ENCODE assay signal across 8 mouse cellular contexts in genomic region chrX:152336546-152337332, GRCm38 (mm10). TPM values are rescaled to one million over a fixed set of nuclear protein-coding genes. Genes with fewer than 3 reads are reported as not detected.
DNase-seq lines count a peak whose midpoint lies in the region; ATAC-seq and TF ChIP-seq lines count a peak whose summit lies in the region.

No protein-coding gene starts in this region.

- ATAC-seq in forebrain, embryonic 15.5 days (replicated peaks): peak; percentile 99
- peak; percentile 98 for ATAC-seq in liver, postnatal 0 days
- ATAC-seq in neural tube, embryonic 13.5 days (ENCODE audit: low read depth): peak; percentile 99

- H3K79me2 ChIP-seq in MEL (ENCODE audit: control insufficient read depth, insufficient read depth, low read length, poor library complexity): peaks cover under 1% of the 10 kb centered on the region

- TF ChIP-seq POLR2A in MEL (IDR thresholded peaks at IDR 0.05; ENCODE audit: control insufficient read depth in 1 of 2, insufficient read depth in 1 of 2, low read depth in 1 of 2, low read length in 2 of 2, poor library complexity in 1 of 2): peak; percentile 18 to 66; a peak in 2 of 4 replicates

- no peaks in the 10 kb centered on the region for H3K9me3 ChIP-seq in MEL (replicated peaks; ENCODE audit: insufficient read depth, low read length)
- no peaks in the 10 kb centered on the region for H3K9me3 ChIP-seq in forebrain, embryonic 15.5 days
- no peaks in the 10 kb centered on the region for H3K9me3 ChIP-seq in liver, postnatal 0 days (ENCODE audit: low read length)
- H3K9me3 ChIP-seq in neural tube, embryonic 13.5 days: no peaks in the 10 kb centered on the region

- no peaks in the 10 kb centered on the region for H3K27me3 ChIP-seq in MEL (ENCODE audit: control insufficient read depth in 1 of 2, insufficient read depth in 2 of 2, low read length in 2 of 2)
- H3K27me3 ChIP-seq in forebrain, embryonic 15.5 days: peaks cover 3% of the 10 kb centered on the region; the same call in 1 of the 2 replicates
- 0 out of 2 replicates have a peak, but pooled peaks cover 12% of the 10 kb centered on the region for H3K27me3 ChIP-seq in liver, postnatal 0 days (ENCODE audit: insufficient read depth, low read length)
- H3K27me3 ChIP-seq in neural tube, embryonic 13.5 days: peaks cover 66% of the 10 kb centered on the region

- peaks cover 0 to 5% of the 10 kb centered on the region in 2 experiments; a peak in 1 of 4 replicates for H3K4me1 ChIP-seq in MEL (ENCODE audit: control insufficient read depth in 1 of 2, insufficient read depth in 2 of 2, low read length in 2 of 2)
- H3K4me1 ChIP-seq in forebrain, embryonic 15.5 days: peaks cover 23% of the 10 kb centered on the region
- H3K4me1 ChIP-seq in liver, postnatal 0 days (ENCODE audit: insufficient read depth): peaks cover 2% of the 10 kb centered on the region; the same call in 1 of the 2 replicates
- peaks cover 33% of the 10 kb centered on the region for H3K4me1 ChIP-seq in neural tube, embryonic 13.5 days (replicated peaks)

- TF ChIP-seq CTCF in MEL (IDR thresholded peaks at IDR 0.05 in 2 of 3, conservative IDR thresholded peaks at IDR 0.05 in 1 of 3; ENCODE audit: control insufficient read depth in 1 of 3, insufficient read depth in 1 of 3, low read depth in 2 of 3, low read length in 3 of 3, poor library complexity in 1 of 3, severe bottlenecking in 1 of 3): no peak
- TF ChIP-seq CTCF in liver, postnatal 0 days (IDR thresholded peaks at IDR 0.05; ENCODE audit: low read depth): 0 out of 2 replicates have a peak, but pooled peaks have one; percentile 7

- peak overlapping the region; percentile 46 for H3K4me2 ChIP-seq in forebrain, embryonic 15.5 days (replicated peaks)
- peak overlapping the region; percentile 62 for H3K4me2 ChIP-seq in liver, postnatal 0 days (ENCODE audit: low read depth, low read length)
- H3K4me2 ChIP-seq in neural tube, embryonic 13.5 days: peak overlapping the region; percentile 50

- peak overlapping the region; percentile 41 to 47 for H3K4me3 ChIP-seq in MEL (ENCODE audit: control insufficient read depth in 1 of 2, insufficient read depth in 1 of 2, low read depth in 2 of 2, low read length in 2 of 2)
- peak overlapping the region; percentile 26 for H3K4me3 ChIP-seq in forebrain, embryonic 15.5 days
- peak overlapping the region; percentile 32 for H3K4me3 ChIP-seq in liver, postnatal 0 days (ENCODE audit: low read depth, low read length)
- peak overlapping the region; percentile 25 for H3K4me3 ChIP-seq in neural tube, embryonic 13.5 days

- H3K36me3 ChIP-seq in MEL (ENCODE audit: control insufficient read depth in 1 of 2, insufficient read depth in 2 of 2, low read length in 2 of 2): no peaks in the 10 kb centered on the region; a peak in 1 of 4 replicates
- H3K36me3 ChIP-seq in forebrain, embryonic 15.5 days: peaks cover 9% of the 10 kb centered on the region; the same call in 1 of the 2 replicates
- H3K36me3 ChIP-seq in liver, postnatal 0 days (replicated peaks; ENCODE audit: insufficient read depth, low read length): no peaks in the 10 kb centered on the region; the same call in 1 of the 2 replicates
- H3K36me3 ChIP-seq in neural tube, embryonic 13.5 days: peaks cover 20% of the 10 kb centered on the region

- peak overlapping the region; percentile 59 for H3K9ac ChIP-seq in MEL (ENCODE audit: control insufficient read depth, low read depth, low read length, poor library complexity, severe bottlenecking)
- peak overlapping the region; percentile 55 for H3K9ac ChIP-seq in forebrain, embryonic 15.5 days (replicated peaks)
- peak overlapping the region; percentile 38; the same call in 1 of the 2 replicates for H3K9ac ChIP-seq in liver, postnatal 0 days (replicated peaks)
- peak overlapping the region; percentile 67 for H3K9ac ChIP-seq in neural tube, embryonic 13.5 days

- intact Hi-C loops in heart, postnatal 25 days (cut with DNase I): no loop called here

- H3K27ac ChIP-seq in MEL (ENCODE audit: control insufficient read depth, low read depth, low read length): peak overlapping the region; percentile 66
- peak overlapping the region; percentile 97 for H3K27ac ChIP-seq in forebrain, embryonic 15.5 days (replicated peaks)
- H3K27ac ChIP-seq in liver, postnatal 0 days (ENCODE audit: low read depth): peak overlapping the region; percentile 34; the same call in 1 of the 2 replicates
- H3K27ac ChIP-seq in neural tube, embryonic 13.5 days (replicated peaks): peak overlapping the region; percentile 93

- peak; percentile 92 for DNase-seq in MEL (ENCODE audit: low read depth, low spot score)
- peak; percentile 83 to 88 for DNase-seq in cerebellum, adult 18-20 months
- peak; percentile 86 for DNase-seq in heart, postnatal 25 days (ENCODE audit: low spot score)
- peak; percentile 93 for DNase-seq in layer of hippocampus, adult 11-12 months (ENCODE audit: low spot score)
- DNase-seq in liver, postnatal 0 days: peak; percentile 77
- peak; percentile 94 for DNase-seq in telencephalon, adult 2 months (ENCODE audit: low read depth, low spot score)

- 18% methylated on average over 33 of the region's 33 CpGs for WGBS in forebrain, embryonic 15.5 days
- WGBS in liver, postnatal 0 days (ENCODE audit: insufficient replicate concordance): 20% methylated on average over 33 of the region's 33 CpGs
- 13% methylated on average over 33 of the region's 33 CpGs for WGBS in neural tube, embryonic 13.5 days

- peak in 1 of 2 experiments; percentile 27; a peak in 1 of 4 replicates for TF ChIP-seq EP300 in MEL (IDR thresholded peaks at IDR 0.05; ENCODE audit: low read depth in 1 of 2, low read length in 2 of 2)
- no peak for TF ChIP-seq EP300 in liver, postnatal 0 days (IDR thresholded peaks at IDR 0.05; ENCODE audit: low read depth)

- TF ChIP-seq RAD21 in MEL (IDR thresholded peaks at IDR 0.05; ENCODE audit: low read depth, low read length): no peak

TF ChIP-seq in MEL, 35 proteins besides CTCF, POLR2A, EP300 and RAD21 (continues in another document):
- TF ChIP-seq NELFE (IDR thresholded peaks at IDR 0.05; ENCODE audit: low read depth, low read length) (no peak), TCF12 (IDR thresholded peaks at IDR 0.05; ENCODE audit: low read depth, low read length) (0 out of 2 replicates have a peak, but pooled peaks have one; percentile 6), TBP (IDR thresholded peaks at IDR 0.05; ENCODE audit: low read depth, low read length) (peak; percentile 11; the same call in 1 of the 2 replicates), ETS1 (IDR thresholded peaks at IDR 0.05; ENCODE audit: low read depth, low read length) (no peak), TAL1 (IDR thresholded peaks at IDR 0.05; ENCODE audit: low read length) (no peak), MYB (IDR thresholded peaks at IDR 0.05; ENCODE audit: low read depth, low read length) (no peak), E2F4 (IDR thresholded peaks at IDR 0.05; ENCODE audit: borderline replicate concordance, low read depth, low read length) (no peak), MYC (IDR thresholded peaks at IDR 0.05; ENCODE audit: low read depth, low read length) (no peak), JUND (IDR thresholded peaks at IDR 0.05; ENCODE audit: low read depth, low read length) (no peak), POLR2AphosphoS2 (IDR thresholded peaks at IDR 0.05; ENCODE audit: low read length) (peak; percentile 79; the same call in 1 of the 2 replicates), SMC3 (IDR thresholded peaks at IDR 0.05; ENCODE audit: low read depth, low read length) (no peak), GATA1 (IDR thresholded peaks at IDR 0.05; ENCODE audit: low read depth, low read length) (no peak), MAZ (IDR thresholded peaks at IDR 0.05; ENCODE audit: low read depth, low read length) (peak; percentile 60; the same call in 1 of the 2 replicates), KAT2A (conservative IDR thresholded peaks at IDR 0.05; ENCODE audit: low read depth, low read length) (peak; percentile 63; the same call in 1 of the 2 replicates), CHD2 (IDR thresholded peaks at IDR 0.05; ENCODE audit: low read length) (peak; percentile 90), SIN3A (IDR thresholded peaks at IDR 0.05; ENCODE audit: low read length) (peak; percentile 64), ZC3H11A (IDR thresholded peaks at IDR 0.05; ENCODE audit: low read depth, low read length) (no peak), MXI1 (IDR thresholded peaks at IDR 0.05; ENCODE audit: low read depth, low read length) (no peak), USF1 (IDR thresholded peaks at IDR 0.05; ENCODE audit: low read depth, low read length) (peak; percentile 43; the same call in 1 of the 2 replicates), ZKSCAN1 (IDR thresholded peaks at IDR 0.05; ENCODE audit: low read depth, low read length) (no peak)

RNA-seq across cellular contexts. Expression of gene Tspyl2, which starts 5.5 kb away (rescaled TPM):
- total RNA-seq in MEL (2012; rRNA removed): 14.9 and 19.8 TPM in 2 replicates
- 10 to 100 TPM in 1 of 2 experiments, not detected in 1; 38.1 TPM for polyA plus RNA-seq in MEL (2012; ENCODE audit: insufficient read depth in 1 of 2, insufficient read length in 2 of 2, low read depth in 1 of 2, low replicate concordance in 2 of 2, missing spikeins in 1 of 2)
- 48.8 and 49.4 TPM in 2 replicates for polyA plus RNA-seq in forebrain, embryonic 15.5 days (2015; fragmentation: Nextera tagmentation; extraction: Ambion mirVana)
- total RNA-seq in heart, postnatal 25 days (2021): 10 to 100 TPM in 1 of 2 experiments, 1 to 10 TPM in 1; 7.2 to 10.5 TPM
- 3.4 and 3.9 TPM in 2 replicates for polyA plus RNA-seq in liver, postnatal 0 days (2015; fragmentation: Nextera tagmentation; extraction: Ambion mirVana)
- polyA plus RNA-seq in neural tube, embryonic 13.5 days (2015; fragmentation: Nextera tagmentation; extraction: Ambion mirVana): 56.7 and 57.7 TPM in 2 replicates

RNA-seq across cellular contexts. Expression of gene Kantr, which starts 9.4 kb away (rescaled TPM):
- total RNA-seq in MEL (2012; rRNA removed): 1.6 and 2.8 TPM in 2 replicates
- polyA plus RNA-seq in MEL (2012; ENCODE audit: insufficient read depth in 1 of 2, insufficient read length in 2 of 2, low read depth in 1 of 2, low replicate concordance in 2 of 2, missing spikeins in 1 of 2): 1 to 10 TPM in 1 of 2 experiments, not detected in 1; 3.9 TPM
- 25.7 and 27.9 TPM in 2 replicates for polyA plus RNA-seq in forebrain, embryonic 15.5 days (2015; fragmentation: Nextera tagmentation; extraction: Ambion mirVana)
- total RNA-seq in heart, postnatal 25 days (2021): 1 to 10 TPM; 3.0 to 3.7 TPM
- 2.4 TPM in 2 replicates for polyA plus RNA-seq in liver, postnatal 0 days (2015; fragmentation: Nextera tagmentation; extraction: Ambion mirVana)
- polyA plus RNA-seq in neural tube, embryonic 13.5 days (2015; fragmentation: Nextera tagmentation; extraction: Ambion mirVana): 25.1 and 25.3 TPM in 2 replicates

RNA-seq across cellular contexts. Expression of gene Gpr173, which starts 31.8 kb away (rescaled TPM):
- total RNA-seq in MEL (2012; rRNA removed): not detected in 2 replicates
- not detected for polyA plus RNA-seq in MEL (2012; ENCODE audit: insufficient read depth in 1 of 2, insufficient read length in 2 of 2, low read depth in 1 of 2, low replicate concordance in 2 of 2, missing spikeins in 1 of 2)
- polyA plus RNA-seq in forebrain, embryonic 15.5 days (2015; fragmentation: Nextera tagmentation; extraction: Ambion mirVana): 9.2 and 10.4 TPM in 2 replicates
- total RNA-seq in heart, postnatal 25 days (2021): 1 to 10 TPM in 1 of 2 experiments, under 1 TPM in 1; 0.68 to 1.3 TPM
- 0.15 TPM in 1 of 2 replicates, not detected in the other for polyA plus RNA-seq in liver, postnatal 0 days (2015; fragmentation: Nextera tagmentation; extraction: Ambion mirVana)
- 9.2 and 9.5 TPM in 2 replicates for polyA plus RNA-seq in neural tube, embryonic 13.5 days (2015; fragmentation: Nextera tagmentation; extraction: Ambion mirVana)

Comparison
In these comparisons a context has a peak if more than half of its experiments do, and no peak if none do; other contexts are left out.
1. Peak in every context shown above with its lines: DNase-seq, ATAC-seq, H3K4me3 ChIP-seq and H3K27ac ChIP-seq.
2. H3K27ac ChIP-seq: peak in every context shown above with its lines; median percentile 97 in forebrain, embryonic 15.5 days; 93 in neural tube, embryonic 13.5 days; 66 in MEL; 34 in liver, postnatal 0 days.